Mouse (Mus musculus) erythroblast, embryonic 14.5 days (primary cell): ENCODE data around the gene Ncor1. TPM values are rescaled to one million over a fixed set of nuclear protein-coding genes. Genes with fewer than 3 reads are reported as not detected.

Experiments
- H3K27me3 ChIP-seq: 2 replicates; pipeline ENCODE4 v1.6.1; 2012; ENCODE audit warnings: inconsistent platforms; ENCODE audit not compliant: control insufficient read depth
- H3K36me3 ChIP-seq: 2 replicates; pipeline ENCODE4 v1.6.1; 2012; ENCODE audit warnings: mild to moderate bottlenecking, inconsistent platforms; ENCODE audit not compliant: control insufficient read depth
- H3K4me1 ChIP-seq: 2 replicates; pipeline ENCODE4 v1.6.1; 2012; ENCODE audit warnings: inconsistent platforms; ENCODE audit not compliant: control insufficient read depth
- H3K4me3 ChIP-seq: replicated peaks from 2 replicates; pipeline ENCODE3; 2012; ENCODE audit warnings: moderate library complexity, mild to moderate bottlenecking, inconsistent platforms
- H3K9me3 ChIP-seq: 2 replicates; pipeline ENCODE4 v1.6.1; 2012; ENCODE audit warnings: low read length, inconsistent platforms, mixed read lengths; ENCODE audit not compliant: control insufficient read depth
- GATA1 ChIP-seq: IDR thresholded peaks from 2 replicates; pipeline ENCODE4 v1.6.1; 2012; ENCODE audit warnings: low read length, inconsistent platforms, mixed read lengths
- TAL1 ChIP-seq: IDR thresholded peaks from 3 replicates; pipeline ENCODE4 v1.6.1; 2012; ENCODE audit warnings: low read length, inconsistent platforms, mixed read lengths
- polyA plus RNA-seq: library from polyadenylated mRNA; stranded (reverse); fragments of >175 nt; gene quantifications from 2 replicates; pipeline ENCODE4 v1.2.3, GENCODE M21; 2012

Ncor1 gene
- 8.1 and 11.7 TPM in 2 replicates for polyA plus RNA-seq

DNA sequence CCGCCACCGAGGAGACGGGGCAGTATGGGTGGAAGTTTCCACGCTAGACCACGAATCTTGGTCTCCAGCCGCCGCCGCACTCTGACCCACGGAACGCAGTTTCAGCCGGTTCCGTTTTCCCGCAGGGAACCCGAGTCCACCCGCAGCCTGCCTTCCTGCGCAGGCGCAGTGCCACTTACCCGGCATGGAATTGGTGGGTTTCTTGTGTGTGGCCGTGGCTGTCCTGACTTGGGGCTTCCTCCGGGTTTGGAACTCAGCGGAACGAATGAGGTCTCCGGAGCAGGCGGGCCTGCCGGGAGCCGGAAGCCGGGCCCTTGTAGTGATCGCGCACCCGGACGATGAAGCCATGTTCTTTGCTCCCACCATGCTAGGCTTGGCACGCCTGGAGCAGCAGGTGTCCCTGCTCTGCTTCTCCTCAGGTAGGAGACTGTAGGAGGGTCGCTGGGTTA, at the start of gene Ncor1, which contains the start of gene Pigl:
Gene Ncor1 (minus strand): TSS at position 266 of the 449 bp plus-strand sequence.
Gene Pigl (plus strand): TSS at position 185 of the 449 bp plus-strand sequence.
- Histone ChIP-seq H3K36me3 (peaks cover 8% of the 10 kb centered on the region), H3K27me3 (no peaks in the 10 kb centered on the region), H3K4me3 (peak within 1 kb of the TSS; percentile 73), H3K9me3 (no peaks in the 10 kb centered on the region), H3K4me1 (peaks cover 51% of the 10 kb centered on the region)
- TF ChIP-seq GATA1 (no peak), TAL1 (no peak)

DNA sequence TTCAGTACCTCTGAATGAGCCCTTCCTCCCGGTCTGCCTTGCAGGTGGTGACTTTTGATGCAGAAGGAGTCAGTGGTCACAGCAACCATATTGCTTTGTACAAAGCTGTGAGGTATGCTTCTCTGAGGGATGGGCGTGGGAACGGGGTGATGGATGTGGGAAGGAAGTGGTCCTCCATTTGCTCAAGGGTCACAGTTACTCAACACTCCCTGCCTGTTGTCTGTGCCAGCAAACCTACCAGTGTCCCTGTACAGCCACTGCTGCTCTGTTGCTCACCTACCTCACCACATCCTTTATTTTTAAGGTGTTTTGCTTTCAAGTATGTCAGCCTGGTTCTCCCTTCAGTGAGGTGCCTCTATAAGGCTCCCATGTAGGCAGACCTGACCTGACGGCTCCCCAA, 49.3 kb upstream of the Ncor1 start:
- H3K4me1 ChIP-seq: no peaks in the 10 kb centered on the region

DNA sequence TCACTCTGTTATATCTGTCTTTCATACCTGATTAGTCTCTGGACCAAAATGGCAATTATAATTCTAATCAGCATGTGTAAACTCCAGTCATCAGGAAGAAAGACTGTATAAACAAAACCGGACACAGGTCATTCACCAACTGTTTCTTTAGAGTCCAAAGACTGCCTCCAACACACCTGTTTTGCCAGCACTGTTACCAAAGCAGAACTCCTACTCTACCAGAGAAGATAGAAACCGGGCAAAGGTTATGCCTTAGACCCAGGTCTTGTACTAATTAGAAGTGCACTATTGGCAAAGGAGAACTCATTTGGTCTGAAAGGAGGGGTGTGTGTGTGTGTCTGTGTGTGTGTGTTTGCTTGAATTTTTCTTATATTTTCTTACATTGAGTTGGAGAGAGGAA, 42.2 kb upstream of the Ncor1 start:
- Histone ChIP-seq H3K9me3 (no peaks in the 10 kb centered on the region), H3K4me1 (peaks cover 5% of the 10 kb centered on the region), H3K4me3 (no peak overlapping the region), H3K36me3 (no peaks in the 10 kb centered on the region), H3K27me3 (no peaks in the 10 kb centered on the region)
- no peak for TF ChIP-seq GATA1
- TF ChIP-seq TAL1: no peak

More for the DNA sequence above, 49.3 kb upstream of the Ncor1 start:
- no peak for TF ChIP-seq TAL1
- TF ChIP-seq GATA1: no peak
- Histone ChIP-seq H3K36me3 (peaks cover 5% of the 10 kb centered on the region), H3K9me3 (no peaks in the 10 kb centered on the region), H3K4me3 (no peak overlapping the region), H3K27me3 (no peaks in the 10 kb centered on the region)

DNA sequence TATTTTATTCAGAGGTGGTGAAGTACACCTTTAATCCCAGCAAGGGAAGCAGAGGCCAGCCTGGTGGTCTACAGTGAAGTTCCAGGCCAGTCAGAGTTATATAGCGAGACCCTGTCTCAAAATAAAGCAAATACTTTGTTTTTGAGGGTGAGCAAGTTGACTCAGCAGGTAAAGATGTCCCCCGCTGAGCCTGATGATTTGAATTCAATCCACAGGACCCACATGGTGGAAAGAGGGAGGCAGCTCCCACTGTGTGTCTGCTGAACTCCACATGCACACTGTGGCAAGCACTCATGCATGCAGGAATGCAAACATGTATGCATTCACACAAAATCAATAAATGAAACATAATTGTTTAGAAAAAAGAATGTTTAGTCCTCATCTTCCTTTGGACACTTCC, 40.5 kb upstream of the Ncor1 start:
- Histone ChIP-seq H3K4me3 (no peak overlapping the region), H3K4me1 (peaks cover 9% of the 10 kb centered on the region), H3K9me3 (no peaks in the 10 kb centered on the region), H3K27me3 (no peaks in the 10 kb centered on the region), H3K36me3 (no peaks in the 10 kb centered on the region)
- no peak for TF ChIP-seq TAL1
- no peak for TF ChIP-seq GATA1

DNA sequence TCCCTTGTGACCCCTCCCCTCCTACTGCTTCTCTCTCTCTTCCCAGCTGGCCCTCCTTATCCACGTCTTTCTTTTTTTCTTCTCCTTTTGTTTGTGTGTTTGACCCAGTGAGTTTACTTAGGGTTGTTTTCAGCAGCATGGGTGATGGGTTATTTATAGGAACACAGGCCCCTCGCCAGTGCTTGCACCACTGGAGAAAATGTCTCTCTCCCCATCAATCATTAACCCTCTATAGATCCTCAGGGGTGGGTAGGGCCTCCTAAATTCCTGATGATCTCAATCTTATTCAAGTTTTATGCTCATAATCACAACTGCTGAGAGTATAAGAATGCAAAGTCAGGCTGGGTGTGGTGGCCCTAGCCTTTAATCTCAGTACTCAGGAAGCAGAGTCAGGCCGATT, 38.8 kb upstream of the Ncor1 start:
- Histone ChIP-seq H3K4me1 (peaks cover 9% of the 10 kb centered on the region), H3K27me3 (no peaks in the 10 kb centered on the region), H3K4me3 (no peak overlapping the region), H3K36me3 (no peaks in the 10 kb centered on the region), H3K9me3 (no peaks in the 10 kb centered on the region)
- no peak for TF ChIP-seq GATA1
- TF ChIP-seq TAL1: no peak

DNA sequence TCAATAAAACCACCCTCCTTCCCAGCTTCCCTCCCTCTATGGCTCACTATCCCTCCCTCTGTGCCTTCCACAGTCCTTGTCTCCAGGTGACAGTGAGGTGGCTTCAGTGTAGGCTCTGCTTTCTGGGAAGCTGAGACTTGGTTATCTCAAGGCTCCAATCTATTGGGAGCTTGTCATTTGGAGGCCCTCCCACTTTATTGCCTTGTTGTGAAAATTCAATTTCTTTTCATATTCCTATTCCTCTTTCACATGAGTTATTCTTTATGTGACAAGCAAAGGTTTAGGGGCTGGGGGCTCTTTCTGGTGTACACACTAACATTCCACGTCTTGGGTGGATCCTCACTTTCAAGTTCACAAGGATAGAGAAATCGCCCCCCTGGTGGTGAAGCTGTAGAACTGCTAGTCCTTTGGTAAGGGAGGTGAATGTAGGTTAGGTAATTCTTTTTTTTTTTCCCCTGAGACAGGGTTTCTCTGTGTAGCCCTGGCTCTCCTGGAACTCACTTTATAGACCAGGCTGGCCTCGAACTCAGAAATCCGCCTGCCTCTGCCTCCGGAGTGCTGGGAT, 37.9 kb upstream of the Ncor1 start:
- Histone ChIP-seq H3K4me1 (peaks cover 9% of the 10 kb centered on the region), H3K36me3 (no peaks in the 10 kb centered on the region), H3K4me3 (no peak overlapping the region), H3K9me3 (no peaks in the 10 kb centered on the region), H3K27me3 (no peaks in the 10 kb centered on the region)
- TF ChIP-seq TAL1 (no peak), GATA1 (peak; percentile 60)

DNA sequence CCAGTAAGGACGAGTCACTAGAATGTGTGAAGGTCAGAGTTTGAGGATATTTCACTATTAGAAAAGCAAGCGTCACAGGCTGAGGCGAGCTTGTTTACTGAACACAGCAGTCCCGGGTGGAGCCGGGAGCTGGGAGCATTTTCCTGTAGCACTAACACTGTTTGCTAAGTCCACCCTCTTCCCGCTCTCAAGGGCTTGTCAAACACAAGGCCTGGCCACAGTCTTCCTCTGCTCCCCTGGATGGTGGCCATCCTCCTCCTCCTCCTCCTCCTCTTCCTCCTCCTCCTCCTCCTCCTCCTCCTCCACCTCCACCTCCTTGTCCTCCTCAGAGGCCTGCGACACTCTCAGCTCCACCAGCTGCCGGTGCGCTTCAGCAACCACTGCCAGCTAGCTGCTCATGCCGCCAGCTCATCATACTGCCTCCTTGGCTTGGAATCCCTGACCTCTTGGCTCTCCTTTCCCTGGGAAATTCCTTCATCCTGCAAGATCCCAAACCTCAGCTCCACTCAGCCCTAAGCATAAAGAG, 37.0 kb upstream of the Ncor1 start:
- H3K4me1 ChIP-seq: peaks cover 9% of the 10 kb centered on the region
- H3K27me3 ChIP-seq: no peaks in the 10 kb centered on the region
- no peaks in the 10 kb centered on the region for H3K9me3 ChIP-seq
- H3K4me3 ChIP-seq: no peak overlapping the region
- TF ChIP-seq GATA1 (no peak), TAL1 (no peak)
- H3K36me3 ChIP-seq: no peaks in the 10 kb centered on the region

DNA sequence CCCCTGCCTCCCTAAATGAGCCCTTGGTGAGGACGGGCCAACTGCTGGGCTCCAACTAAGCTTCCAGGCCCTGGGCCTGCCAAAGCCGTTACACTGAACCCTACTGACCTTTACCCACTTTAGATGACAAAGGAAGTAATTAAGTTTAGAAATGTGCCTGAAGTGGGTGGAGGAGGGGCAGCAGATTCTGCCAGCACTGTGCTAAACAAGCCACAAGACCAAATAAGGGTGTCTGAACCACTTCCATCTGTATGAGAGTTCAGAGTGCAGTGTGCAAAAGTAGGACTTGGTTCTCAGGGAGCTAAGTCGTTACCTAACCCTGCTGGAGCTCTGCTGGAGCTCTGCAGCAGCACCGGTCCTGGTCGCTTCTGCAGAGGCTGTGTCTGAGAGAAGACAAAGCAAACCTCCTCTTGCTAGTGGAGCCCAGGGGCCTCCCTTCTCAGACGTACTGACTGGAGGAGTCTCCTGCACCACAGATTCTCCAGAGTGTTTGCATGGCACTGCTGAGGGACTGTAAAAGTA, 36.5 kb upstream of the Ncor1 start:
- Histone ChIP-seq H3K27me3 (no peaks in the 10 kb centered on the region), H3K36me3 (no peaks in the 10 kb centered on the region), H3K4me3 (no peak overlapping the region), H3K9me3 (no peaks in the 10 kb centered on the region), H3K4me1 (peaks cover 9% of the 10 kb centered on the region)
- no peak for TF ChIP-seq TAL1
- no peak for TF ChIP-seq GATA1

DNA sequence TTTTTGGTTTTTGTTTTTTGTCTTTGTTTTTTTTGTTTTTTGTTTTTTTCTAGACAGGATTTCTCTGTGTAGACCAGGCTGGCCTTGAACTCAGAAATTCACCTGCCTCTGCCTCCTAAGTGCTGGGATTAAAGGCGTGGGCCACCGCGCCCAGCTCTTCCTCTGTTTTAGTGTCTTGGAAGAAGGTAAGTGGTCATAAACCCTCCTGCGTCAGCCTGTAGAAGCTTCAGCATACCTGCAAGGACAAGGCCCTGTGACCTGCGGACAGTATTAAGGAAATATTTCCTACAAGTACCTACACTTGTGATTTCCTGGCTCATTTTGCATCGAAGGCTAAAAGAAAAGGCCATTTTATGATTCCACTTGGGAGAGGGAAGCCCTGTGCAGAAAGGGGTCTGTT, 35.4 kb upstream of the Ncor1 start:
- Histone ChIP-seq H3K36me3 (no peaks in the 10 kb centered on the region), H3K27me3 (no peaks in the 10 kb centered on the region), H3K4me3 (no peak overlapping the region), H3K4me1 (peaks cover 9% of the 10 kb centered on the region), H3K9me3 (no peaks in the 10 kb centered on the region)
- TF ChIP-seq TAL1 (no peak), GATA1 (no peak)
